Mouse (Mus musculus): Measurements from ENCODE around the gene Gm21969. TPM values are rescaled to one million over a fixed set of nuclear protein-coding genes. Genes with fewer than 3 reads are reported as not detected.

Gene Gm21969
- polyA plus RNA-seq, 1 experiment from 2014 or later, result not detected

DNA sequence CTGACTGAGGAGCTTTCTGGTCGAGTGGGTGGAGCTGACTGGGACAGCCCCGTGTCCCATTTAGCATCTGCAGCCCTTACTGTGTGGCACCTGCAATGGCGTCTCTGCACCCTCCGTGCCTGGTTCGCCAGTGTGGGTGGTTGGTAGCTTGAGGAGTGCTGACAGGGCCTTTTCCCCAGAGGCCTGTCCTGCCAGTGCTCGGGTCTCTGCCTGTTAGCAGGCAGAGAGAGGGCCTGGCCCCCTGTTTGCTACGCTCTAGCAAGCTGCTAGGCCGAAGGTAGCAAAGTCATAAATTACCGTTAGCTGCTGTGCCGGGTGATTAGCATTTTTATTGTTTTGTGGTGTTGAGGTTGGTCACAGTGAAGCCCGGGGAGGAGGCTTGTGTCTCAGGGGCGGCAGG lies 36.8 kb downstream of the Gm21969 start:
- Histone ChIP-seq H3K27ac (ENCODE audit: low read length) (no peak overlapping the region), H3K27me3 (replicated peaks; ENCODE audit: insufficient read depth, low read length) (no peaks in the 10 kb centered on the region), H3K4me2 (replicated peaks; ENCODE audit: low read depth, low read length) (no peak overlapping the region), H3K4me1 (ENCODE audit: insufficient read depth, low read depth, low read length) (no peaks in the 10 kb centered on the region), H3K9me3 (ENCODE audit: low read length) (no peaks in the 10 kb centered on the region), H3K36me3 (ENCODE audit: insufficient read depth, low read length) (peaks cover 5% of the 10 kb centered on the region), H3K4me3 (ENCODE audit: low read depth, low read length) (no peak overlapping the region), H3K9ac (replicated peaks; ENCODE audit: low read depth) (no peak overlapping the region)
- ATAC-seq (no peak), DNase-seq (ENCODE audit: low spot score) (no peak)
- WGBS, result 73% methylated on average over 12 of the region's 12 CpGs
- TF ChIP-seq CTCF (IDR thresholded peaks at IDR 0.05), result no peak
- TF ChIP-seq EP300 (IDR thresholded peaks at IDR 0.05), result no peak

- Histone ChIP-seq H3K4me2 (replicated peaks; ENCODE audit: low read depth, low read length) (no peak overlapping the region), H3K36me3 (ENCODE audit: insufficient read depth, low read length) (peaks cover 10% of the 10 kb centered on the region), H3K9me3 (ENCODE audit: low read length) (no peaks in the 10 kb centered on the region), H3K4me3 (ENCODE audit: low read depth, low read length) (no peak overlapping the region), H3K27me3 (replicated peaks; ENCODE audit: insufficient read depth, low read length) (no peaks in the 10 kb centered on the region), H3K27ac (ENCODE audit: low read length) (no peak overlapping the region), H3K4me1 (ENCODE audit: insufficient read depth, low read depth, low read length) (no peaks in the 10 kb centered on the region), H3K9ac (replicated peaks; ENCODE audit: low read depth) (no peak overlapping the region)
- WGBS, result 78% methylated on average over 12 of the region's 12 CpGs
- ATAC-seq (no peak), DNase-seq (ENCODE audit: low spot score) (no peak)
- TF ChIP-seq EP300 (IDR thresholded peaks at IDR 0.05) (no peak), CTCF (IDR thresholded peaks at IDR 0.05) (no peak)
Measured at GRCm38 (mm10) chr4:139640333-139640732, 37.3 kb downstream of the Gm21969 start.

GRCm38 (mm10) chr4:139640775-139641174 lies 37.8 kb downstream of the Gm21969 start:
- WGBS, result 43% methylated on average over 4 of the region's 6 CpGs
- Histone ChIP-seq H3K9ac (replicated peaks; ENCODE audit: low read depth) (no peak overlapping the region), H3K9me3 (ENCODE audit: low read length) (no peaks in the 10 kb centered on the region), H3K36me3 (ENCODE audit: insufficient read depth, low read length) (peaks cover 10% of the 10 kb centered on the region), H3K27ac (ENCODE audit: low read length) (no peak overlapping the region), H3K4me2 (replicated peaks; ENCODE audit: low read depth, low read length) (no peak overlapping the region), H3K27me3 (replicated peaks; ENCODE audit: insufficient read depth, low read length) (no peaks in the 10 kb centered on the region), H3K4me3 (ENCODE audit: low read depth, low read length) (no peak overlapping the region), H3K4me1 (ENCODE audit: insufficient read depth, low read depth, low read length) (no peaks in the 10 kb centered on the region)
- DNase-seq (ENCODE audit: low spot score) (no peak), ATAC-seq (no peak)
- TF ChIP-seq EP300 (IDR thresholded peaks at IDR 0.05) (no peak), CTCF (IDR thresholded peaks at IDR 0.05) (no peak)

DNA sequence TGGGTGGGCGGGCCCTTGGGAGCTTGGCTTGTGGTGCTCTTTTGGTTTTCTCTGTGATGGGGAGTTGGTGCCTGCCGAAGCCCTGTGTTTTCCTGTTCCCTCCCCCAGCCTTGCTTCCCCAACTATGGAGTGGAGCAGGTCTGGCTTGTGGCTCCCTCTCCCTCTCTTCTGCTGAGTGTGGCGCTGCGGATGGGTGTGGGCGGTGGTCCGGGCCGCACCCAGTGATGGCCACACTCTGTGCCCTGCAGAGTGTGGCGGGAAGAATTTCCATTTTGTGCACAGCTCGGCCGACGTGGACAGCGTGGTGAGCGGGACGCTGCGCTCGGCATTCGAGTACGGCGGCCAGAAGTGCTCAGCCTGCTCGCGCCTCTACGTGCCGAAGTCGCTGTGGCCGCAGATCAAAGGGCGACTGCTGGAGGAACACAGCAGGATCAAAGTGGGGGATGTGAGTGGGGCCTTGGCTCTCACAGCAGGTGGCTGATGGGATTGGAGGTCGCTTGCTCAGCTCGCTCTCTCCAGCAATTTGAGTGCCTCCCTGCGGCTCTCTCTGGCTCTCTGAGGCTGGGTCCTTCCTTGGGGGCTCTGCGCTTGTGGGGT lies 38.9 kb downstream of the Gm21969 start:
- Histone ChIP-seq H3K36me3 (ENCODE audit: insufficient read depth, low read length) (peaks cover 10% of the 10 kb centered on the region), H3K4me2 (replicated peaks; ENCODE audit: low read depth, low read length) (peak overlapping the region; percentile 46), H3K4me3 (ENCODE audit: low read depth, low read length) (no peak overlapping the region), H3K27ac (ENCODE audit: low read length) (no peak overlapping the region), H3K9ac (replicated peaks; ENCODE audit: low read depth) (no peak overlapping the region), H3K9me3 (ENCODE audit: low read length) (no peaks in the 10 kb centered on the region), H3K27me3 (replicated peaks; ENCODE audit: insufficient read depth, low read length) (no peaks in the 10 kb centered on the region), H3K4me1 (ENCODE audit: insufficient read depth, low read depth, low read length) (no peaks in the 10 kb centered on the region)
- WGBS, result 10% methylated on average over 30 of the region's 30 CpGs
- ATAC-seq (peak; percentile 39), DNase-seq (ENCODE audit: low spot score) (no peak)
- TF ChIP-seq EP300 (IDR thresholded peaks at IDR 0.05) (no peak), CTCF (IDR thresholded peaks at IDR 0.05) (no peak)

GRCm38 (mm10) chr4:139643972-139644371 lies 41.0 kb downstream of the Gm21969 start:
- H3K27ac ChIP-seq (ENCODE audit: low read length), result no peak overlapping the region
- no peaks in the 10 kb centered on the region for H3K9me3 ChIP-seq (ENCODE audit: low read length)
- H3K4me2 ChIP-seq (replicated peaks; ENCODE audit: low read depth, low read length), result no peak overlapping the region
- no peak overlapping the region for H3K4me3 ChIP-seq (ENCODE audit: low read depth, low read length)
- DNase-seq (ENCODE audit: low spot score) (peak; percentile 68), ATAC-seq (no peak)
- H3K36me3 ChIP-seq (ENCODE audit: insufficient read depth, low read length), result peaks cover 16% of the 10 kb centered on the region; the same call in 1 of the 2 replicates
- H3K27me3 ChIP-seq (replicated peaks; ENCODE audit: insufficient read depth, low read length), result no peaks in the 10 kb centered on the region
- 14% methylated on average over 9 of the region's 9 CpGs for WGBS
- no peak overlapping the region for H3K9ac ChIP-seq (replicated peaks; ENCODE audit: low read depth)
- TF ChIP-seq EP300 (IDR thresholded peaks at IDR 0.05) (no peak), CTCF (IDR thresholded peaks at IDR 0.05) (peak; percentile 94)
- H3K4me1 ChIP-seq (ENCODE audit: insufficient read depth, low read depth, low read length), result no peaks in the 10 kb centered on the region

- no peak for TF ChIP-seq EP300 (IDR thresholded peaks at IDR 0.05)
- TF ChIP-seq CTCF (IDR thresholded peaks at IDR 0.05), result peak; percentile 50
- no peak overlapping the region for H3K4me2 ChIP-seq (replicated peaks; ENCODE audit: low read depth, low read length)
- no peak overlapping the region for H3K9ac ChIP-seq (replicated peaks; ENCODE audit: low read depth)
- H3K9me3 ChIP-seq (ENCODE audit: low read length), result no peaks in the 10 kb centered on the region
- no peak overlapping the region for H3K4me3 ChIP-seq (ENCODE audit: low read depth, low read length)
- DNase-seq (ENCODE audit: low spot score) (no peak), ATAC-seq (no peak)
- no peaks in the 10 kb centered on the region for H3K27me3 ChIP-seq (replicated peaks; ENCODE audit: insufficient read depth, low read length)
- H3K36me3 ChIP-seq (ENCODE audit: insufficient read depth, low read length), result peaks cover 16% of the 10 kb centered on the region; the same call in 1 of the 2 replicates
- 87% methylated on average over 7 of the region's 7 CpGs for whole genome bisulfite sequencing
- H3K4me1 ChIP-seq (ENCODE audit: insufficient read depth, low read depth, low read length), result no peaks in the 10 kb centered on the region
- no peak overlapping the region for H3K27ac ChIP-seq (ENCODE audit: low read length)
Measured at GRCm38 (mm10) chr4:139646916-139647315, 43.9 kb downstream of the Gm21969 start.

All from lung, postnatal 0 days (tissue).